Mouse (Mus musculus) layer of hippocampus, adult 9-10 months (tissue): ENCODE measurements around the gene Ccdc177.
"Not testable (repeated sequence)": the region's sequence is repeated elsewhere in the genome, so short reads cannot be mapped to it uniquely, and the experiment has no call there.

Experiments used
- DNase-seq: peaks from one replicate; pipeline ENCODE4 v3.0.0; 2022; ENCODE audit warnings: low spot score

Ccdc177 gene

GRCm38 (mm10) chr12:80760396-80760801, at the start of gene Ccdc177:
Gene Ccdc177 (minus strand): TSS chr12:80760687.
- peak; percentile 68 for DNase-seq

DNA sequence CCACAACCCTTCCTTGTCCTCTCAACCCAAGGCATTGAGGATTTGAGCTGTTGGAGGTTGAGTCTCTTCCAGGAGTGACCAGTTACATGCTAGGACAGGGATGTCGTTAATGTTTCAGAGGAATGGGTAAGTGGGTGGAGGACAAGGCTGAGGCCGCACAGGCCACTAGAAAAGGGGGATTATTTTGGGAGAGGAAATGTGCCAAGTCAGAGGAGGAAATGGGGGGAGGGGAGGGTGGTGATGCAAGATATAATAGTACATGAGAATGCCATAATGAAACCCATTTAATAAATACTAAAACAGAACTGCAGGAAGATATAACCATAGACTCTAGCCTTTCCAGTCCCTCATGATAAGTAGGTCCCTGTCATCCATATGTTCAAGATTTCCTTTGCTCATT, 49.5 kb upstream of the Ccdc177 start:
- no peak for DNase-seq

DNA sequence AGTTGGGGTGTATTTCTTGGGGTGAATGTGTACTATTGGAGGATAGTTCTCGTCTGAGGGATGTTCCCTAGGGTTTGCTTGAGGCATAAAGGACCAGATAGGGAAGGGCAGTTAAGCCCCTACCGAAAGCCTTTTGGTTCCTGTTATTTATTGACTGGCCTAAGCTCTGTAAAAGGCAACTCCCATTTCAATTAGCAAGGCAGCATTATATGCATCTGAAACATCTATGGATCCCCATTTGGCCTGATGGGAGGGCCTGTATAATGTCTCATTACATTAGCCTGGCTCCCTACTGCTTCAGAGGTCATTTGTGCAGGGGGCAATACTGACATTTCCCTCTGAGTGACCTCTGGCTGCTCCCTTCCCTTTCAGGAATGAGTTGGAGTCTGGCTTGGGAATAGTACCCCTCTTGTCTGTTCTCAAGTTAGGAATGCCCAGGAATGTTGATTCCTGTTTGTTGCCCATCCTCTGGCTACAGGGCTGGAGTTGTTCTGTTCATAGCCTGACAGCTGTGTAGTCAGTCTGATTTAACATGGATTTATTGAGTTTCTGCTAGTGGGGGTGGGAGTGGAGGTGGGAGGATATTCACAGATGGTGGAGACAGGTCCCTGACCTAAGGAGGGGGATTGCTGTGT, 47.1 kb upstream of the Ccdc177 start:
- DNase-seq, result no peak

DNA sequence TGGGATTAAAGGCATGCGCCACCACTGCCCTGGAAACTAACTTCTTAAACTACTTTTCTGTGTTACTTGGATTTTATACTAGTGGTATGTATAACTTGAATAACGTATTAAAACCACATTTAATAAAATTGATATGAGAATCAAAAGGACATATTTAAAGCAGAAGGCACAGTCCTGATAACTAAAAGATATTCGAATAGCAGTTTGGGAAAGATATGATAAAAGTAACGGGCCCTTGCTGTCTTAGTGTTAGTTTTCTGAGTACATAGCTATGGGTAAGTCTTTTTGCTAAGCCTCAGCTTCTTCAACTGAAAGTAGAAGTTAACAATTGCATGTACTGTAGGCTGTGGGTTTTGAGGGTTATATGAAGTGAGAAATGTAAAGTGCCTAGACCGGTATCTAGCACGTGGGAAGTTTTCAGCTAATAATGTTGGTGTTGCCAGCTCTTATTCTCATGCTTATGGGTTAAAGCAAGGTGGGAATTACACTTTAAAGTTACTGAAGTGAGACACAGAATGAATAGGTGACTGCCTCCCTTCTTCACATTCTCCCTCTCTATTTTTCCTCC, 44.5 kb upstream of the Ccdc177 start:
- DNase-seq, result no peak

GRCm38 (mm10) chr12:80803924-80804323, 43.4 kb upstream of the Ccdc177 start:
- peak; percentile 59 for DNase-seq

DNA sequence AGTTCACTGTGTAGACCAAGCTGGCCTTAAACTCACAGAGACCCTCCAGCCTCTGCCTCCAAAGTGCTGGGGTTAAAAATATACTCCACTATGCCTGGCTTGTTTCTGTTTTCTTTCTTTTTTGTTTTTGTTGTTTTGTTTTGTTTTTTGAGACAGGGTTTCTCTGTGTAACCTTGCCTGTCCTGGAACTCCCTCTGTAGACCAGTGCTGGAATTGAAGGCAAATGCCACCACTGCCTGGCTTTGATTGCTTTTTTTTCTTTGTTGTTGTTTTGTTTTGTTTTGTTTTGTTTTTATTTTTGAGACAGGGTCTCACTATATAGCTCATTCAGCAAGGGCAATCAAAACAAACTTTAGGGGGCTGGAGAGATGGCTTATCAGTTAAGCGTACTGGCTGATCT, 41.0 kb upstream of the Ccdc177 start:
- DNase-seq, result no peak

DNA sequence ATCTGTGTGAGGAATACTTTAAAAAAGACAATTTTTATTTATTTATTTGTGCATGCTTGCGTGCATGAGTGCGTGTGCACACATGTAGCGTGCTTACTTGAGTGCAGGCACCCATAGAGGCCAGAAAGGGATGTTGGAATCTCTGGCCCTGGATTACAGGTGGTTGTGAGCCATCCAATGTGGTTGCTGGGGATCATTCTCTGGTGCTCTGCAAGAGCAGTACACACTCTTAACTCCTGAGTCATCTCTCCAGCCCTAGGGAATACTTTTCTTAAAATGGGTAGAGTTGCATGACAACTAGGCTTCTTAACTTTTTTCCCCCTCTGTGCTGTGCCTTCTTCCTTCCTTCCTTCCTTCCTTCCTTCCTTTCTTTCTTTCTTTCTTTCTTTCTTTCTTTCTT, 39.7 kb upstream of the Ccdc177 start:
- DNase-seq, result no peak

GRCm38 (mm10) chr12:80798271-80798670, 37.8 kb upstream of the Ccdc177 start:
- no peak for DNase-seq

- no peak for DNase-seq
Observed at GRCm38 (mm10) chr12:80794935-80795785, 34.7 kb upstream of the Ccdc177 start.

GRCm38 (mm10) chr12:80794522-80794921, 34.0 kb upstream of the Ccdc177 start:
- no peak for DNase-seq

GRCm38 (mm10) chr12:80793535-80793934, 33.0 kb upstream of the Ccdc177 start:
- no peak for DNase-seq

DNA sequence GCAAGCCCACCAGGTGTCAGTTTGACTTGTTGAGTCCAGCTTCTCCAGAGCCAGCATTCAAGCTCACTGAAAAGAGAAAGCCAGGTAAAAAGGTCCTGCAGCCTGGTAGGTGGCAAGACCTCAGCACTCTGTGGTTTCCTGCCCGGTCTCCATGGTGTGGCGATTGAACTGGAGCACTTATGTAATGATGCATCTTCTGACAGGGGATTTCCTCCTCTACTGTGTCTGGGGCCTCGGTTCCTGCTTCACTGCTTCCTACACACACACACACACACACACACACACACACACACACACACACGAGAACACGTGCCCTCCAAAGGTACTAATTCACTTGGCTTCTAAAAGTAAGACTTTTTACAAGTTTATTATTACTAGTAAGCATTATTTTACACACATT, 32.4 kb upstream of the Ccdc177 start:
- DNase-seq, result no peak

DNA sequence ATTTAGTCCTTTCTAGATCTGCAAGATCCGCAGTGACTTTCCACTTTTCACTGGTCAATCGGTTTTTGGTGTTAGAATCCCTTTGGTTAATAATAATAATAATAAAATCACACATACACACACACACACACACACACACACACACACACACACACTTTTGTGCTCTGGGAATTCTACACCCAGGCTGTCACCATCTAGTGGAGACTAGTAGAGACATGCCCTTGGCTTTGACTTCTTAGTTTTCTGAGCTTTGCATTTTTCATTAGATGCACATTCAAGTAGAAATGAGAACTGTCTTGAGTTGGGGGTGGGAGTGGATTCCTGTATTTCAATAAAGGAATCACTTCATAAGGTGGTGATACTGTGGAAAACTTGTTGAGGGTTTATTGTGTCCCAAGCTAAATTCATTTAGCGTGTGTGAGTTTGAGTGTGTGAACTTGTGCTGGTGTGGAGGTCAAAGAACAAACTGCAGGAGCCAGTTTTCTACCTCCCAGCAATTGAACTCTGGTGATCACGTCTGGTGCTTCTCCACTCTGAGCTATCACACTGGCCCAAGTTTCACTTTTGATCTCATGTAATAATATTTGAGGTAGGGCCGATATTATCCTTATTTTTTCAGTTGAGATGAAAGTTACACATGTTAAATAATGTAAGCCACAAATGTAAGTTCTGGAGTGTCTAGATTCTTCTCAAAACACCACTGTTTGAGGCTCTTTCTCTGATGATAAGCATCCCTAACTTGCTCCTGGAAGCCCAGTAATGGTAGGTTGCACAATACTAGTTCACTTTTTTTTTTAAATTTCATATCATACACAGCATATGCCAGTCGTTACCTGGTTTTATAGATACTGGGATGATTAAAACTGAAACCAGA, 31.3 kb upstream of the Ccdc177 start:
- no peak for DNase-seq

- no peak for DNase-seq
Observed at GRCm38 (mm10) chr12:80790700-80791570, 30.4 kb upstream of the Ccdc177 start.

- peak; percentile 96 for DNase-seq
Observed at GRCm38 (mm10) chr12:80789849-80790694, 29.6 kb upstream of the Ccdc177 start, which contains the start of gene Susd6. Gene Susd6 (plus strand): TSS chr12:80790510.

- DNase-seq, result not testable (repeated sequence)
Observed at GRCm38 (mm10) chr12:80789276-80789675, 28.8 kb upstream of the Ccdc177 start.

GRCm38 (mm10) chr12:80788188-80788587, 27.7 kb upstream of the Ccdc177 start:
- no peak for DNase-seq

GRCm38 (mm10) chr12:80787604-80788003, 27.1 kb upstream of the Ccdc177 start:
- no peak for DNase-seq

DNA sequence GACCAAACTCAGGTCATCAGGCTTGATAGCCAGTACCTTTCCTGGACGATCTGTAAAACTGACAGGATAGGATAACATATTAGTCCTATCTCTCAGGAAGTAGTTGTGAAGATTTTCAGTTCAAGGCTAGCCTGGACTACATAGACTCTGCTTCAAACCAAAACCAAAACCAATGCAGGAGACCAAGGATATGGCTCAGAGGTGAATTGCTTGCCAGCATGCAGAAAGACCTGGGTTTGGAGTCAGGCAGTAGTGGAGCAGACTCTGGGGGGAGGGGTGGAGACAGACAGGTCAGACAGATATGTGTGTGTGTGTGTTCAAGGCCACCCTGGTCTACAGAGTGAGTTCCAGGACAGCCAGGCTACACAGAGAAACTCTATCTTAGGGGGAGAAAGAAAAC, 26.1 kb upstream of the Ccdc177 start:
- no peak for DNase-seq

DNA sequence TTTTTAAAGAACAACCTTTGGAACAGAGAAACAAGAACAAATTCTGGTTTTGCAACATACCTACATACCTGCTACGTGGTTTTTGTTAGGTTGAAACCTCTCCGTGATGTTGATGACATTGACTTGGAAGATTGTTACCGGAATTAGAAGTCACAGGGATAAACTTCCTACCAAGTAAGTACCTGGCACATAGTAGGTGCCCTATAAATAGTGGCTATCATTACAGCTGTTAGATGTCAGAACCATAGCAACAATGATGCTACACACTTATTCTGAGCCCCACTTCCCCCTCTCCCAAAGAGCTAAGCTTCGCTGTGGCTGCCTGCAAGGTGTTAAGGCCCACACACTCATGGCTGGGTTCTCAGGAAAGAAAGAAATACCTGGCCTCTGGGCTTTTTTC, 25.1 kb upstream of the Ccdc177 start:
- DNase-seq, result no peak
